Mouse (Mus musculus): ENCODE results near the gene Olfr223.

DNA sequence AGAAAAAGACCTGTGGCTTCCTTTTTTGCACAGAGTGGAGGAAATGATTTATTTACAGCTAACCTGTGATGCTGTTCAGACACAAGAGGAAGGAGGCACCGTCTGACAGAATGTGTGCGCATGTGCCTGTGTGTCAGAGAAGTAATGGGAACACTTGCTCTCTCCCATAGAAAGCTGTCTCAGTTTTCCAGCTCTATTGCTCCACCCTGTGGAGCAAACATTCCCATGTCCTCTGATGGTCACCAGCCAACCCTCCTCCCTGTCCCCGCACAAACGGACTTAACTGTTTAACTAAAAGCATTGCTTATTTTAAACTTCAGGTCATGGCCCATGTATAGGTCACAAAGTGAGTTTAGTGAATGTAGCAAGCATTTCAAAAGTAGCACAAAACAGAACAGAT, 21.0 kb upstream of the Olfr223 start:
- no peak for TF ChIP-seq POLR2A (IDR thresholded peaks at IDR 0.05; ENCODE audit: extremely low read depth, insufficient read depth, low read length)
- peak; percentile 68 for TF ChIP-seq CTCF (IDR thresholded peaks at IDR 0.05; ENCODE audit: extremely low read depth, insufficient read depth, low read length)

All from cortical plate, adult 2 months (tissue).